Mouse (Mus musculus): ENCODE data around the gene Ect2l.

GRCm38 (mm10) chr10:18081536-18081935 lies 129.2 kb downstream of the Ect2l start:
- TF ChIP-seq CTCF (conservative IDR thresholded peaks at IDR 0.05; ENCODE audit: insufficient read depth, insufficient read length, low read depth, low read length) (no peak), POLR2A (IDR thresholded peaks at IDR 0.05; ENCODE audit: low read depth, low read length) (no peak)

Data from kidney, adult 2 months (tissue).